Mouse (Mus musculus) MEL (cell line): ENCODE measurements around the gene Dclk1. TPM values are rescaled to one million over a fixed set of nuclear protein-coding genes. Genes with fewer than 3 reads are reported as not detected.

Experiments
- DNase-seq: peaks from one replicate; pipeline ENCODE4 v3.0.0; 2011; ENCODE audit warnings: low read depth, low spot score
- H3K27ac ChIP-seq: 2 replicates; pipeline ENCODE4 v1.5.1; 2012; ENCODE audit warnings: low read depth, mild to moderate bottlenecking, control low read depth, low read length, moderate library complexity; ENCODE audit not compliant: control insufficient read depth
- H3K27me3 ChIP-seq, 2 experiments: fragments of 150-350 bp in 1 of 2; sonication (generic) in 1 of 2; 2 replicates each; pipeline ENCODE4 v1.6.1; 2012; ENCODE audit warnings: low read length in 2 of 2, mild to moderate bottlenecking in 2 of 2, improper control_type of control experiment in 1 of 2, moderate library complexity in 1 of 2; ENCODE audit not compliant: insufficient read depth in 2 of 2, control insufficient read depth in 1 of 2
- H3K36me3 ChIP-seq, 2 experiments: 2 replicates each; pipeline ENCODE4 v1.6.1; 2012 to 2014; ENCODE audit warnings: low read length in 2 of 2, improper control_type of control experiment in 1 of 2, inconsistent platforms in 1 of 2, mild to moderate bottlenecking in 1 of 2; ENCODE audit not compliant: insufficient read depth in 2 of 2, control insufficient read depth in 1 of 2
- H3K4me1 ChIP-seq, 2 experiments: fragments of 150-350 bp in 1 of 2; sonication (generic) in 1 of 2; 2 replicates each; pipeline ENCODE4 v1.6.1; 2012; ENCODE audit warnings: low read length in 2 of 2, improper control_type of control experiment in 1 of 2, mild to moderate bottlenecking in 1 of 2; ENCODE audit not compliant: insufficient read depth in 2 of 2, control insufficient read depth in 1 of 2
- H3K4me3 ChIP-seq, 2 experiments: fragments of 150-350 bp in 1 of 2; sonication (generic) in 1 of 2; 2 replicates each; pipeline ENCODE4 v1.5.1; 2012; ENCODE audit warnings: low read depth in 2 of 2, low read length in 2 of 2, mild to moderate bottlenecking in 2 of 2, moderate library complexity in 2 of 2, control low read depth in 1 of 2, improper control_type of control experiment in 1 of 2; ENCODE audit not compliant: control insufficient read depth in 1 of 2, insufficient read depth in 1 of 2
- H3K79me2 ChIP-seq: 2 replicates; pipeline ENCODE4 v1.6.1; 2012; ENCODE audit warnings: mild to moderate bottlenecking, low read length, moderate library complexity; ENCODE audit not compliant: control insufficient read depth, poor library complexity, insufficient read depth
- H3K9ac ChIP-seq: 2 replicates; pipeline ENCODE4 v1.6.1; 2012; ENCODE audit warnings: low read depth, mild to moderate bottlenecking, control low read depth, low read length, moderate library complexity; ENCODE audit not compliant: control insufficient read depth, poor library complexity, severe bottlenecking
- H3K9me3 ChIP-seq: fragments of 150-350 bp; sonication (generic); replicated peaks from 2 replicates; pipeline ENCODE4 v1.6.1; 2012; ENCODE audit warnings: mild to moderate bottlenecking, low read length, improper control_type of control experiment, moderate library complexity; ENCODE audit not compliant: insufficient read depth
- BHLHE40 ChIP-seq: IDR thresholded peaks from 2 replicates; pipeline ENCODE4 v1.6.1; 2012; ENCODE audit warnings: low read depth, mild to moderate bottlenecking, inconsistent platforms, low read length, improper control_type of control experiment, borderline replicate concordance
- CHD1 ChIP-seq: IDR thresholded peaks from 2 replicates; pipeline ENCODE4 v1.6.1; 2012; ENCODE audit warnings: low read depth, mild to moderate bottlenecking, inconsistent platforms, low read length, improper control_type of control experiment
- E2F4 ChIP-seq: IDR thresholded peaks from 2 replicates; pipeline ENCODE4 v1.6.1; 2011; ENCODE audit warnings: low read depth, low read length, improper control_type of control experiment, borderline replicate concordance
- EP300 ChIP-seq, 2 experiments: IDR thresholded peaks; 2 replicates each; pipeline ENCODE4 v1.6.1; 2011; ENCODE audit warnings: improper control_type of control experiment in 2 of 2, low read length in 2 of 2, low read depth in 1 of 2, mild to moderate bottlenecking in 1 of 2
- GATA1 ChIP-seq: IDR thresholded peaks from 2 replicates; pipeline ENCODE4 v1.6.1; 2011; ENCODE audit warnings: low read depth, low read length, improper control_type of control experiment
- HCFC1 ChIP-seq: IDR thresholded peaks from 2 replicates; pipeline ENCODE4 v1.6.1; 2012; ENCODE audit warnings: low read depth, mild to moderate bottlenecking, inconsistent platforms, low read length, improper control_type of control experiment, moderate library complexity
- JUND ChIP-seq: IDR thresholded peaks from 2 replicates; pipeline ENCODE4 v1.6.1; 2011; ENCODE audit warnings: low read depth, mild to moderate bottlenecking, improper control_type of control experiment, low read length
- KAT2A ChIP-seq: conservative IDR thresholded peaks from 2 replicates; pipeline ENCODE4 v1.6.1; 2012; ENCODE audit warnings: low read depth, low read length, improper control_type of control experiment, inconsistent platforms
- MAFK ChIP-seq: IDR thresholded peaks from 2 replicates; pipeline ENCODE4 v1.6.1; 2011; ENCODE audit warnings: low read depth, mild to moderate bottlenecking, low read length, improper control_type of control experiment, borderline replicate concordance
- MAZ ChIP-seq: IDR thresholded peaks from 2 replicates; pipeline ENCODE4 v1.6.1; 2012; ENCODE audit warnings: low read depth, mild to moderate bottlenecking, inconsistent platforms, low read length, improper control_type of control experiment
- MEF2A ChIP-seq: IDR thresholded peaks from 2 replicates; pipeline ENCODE4 v1.6.1; 2014; ENCODE audit warnings: low read depth, mild to moderate bottlenecking, inconsistent platforms, low read length, improper control_type of control experiment; ENCODE audit not compliant: poor library complexity, insufficient replicate concordance, severe bottlenecking; ENCODE audit errors: extremely low read depth
- MYB ChIP-seq: IDR thresholded peaks from 2 replicates; pipeline ENCODE4 v1.6.1; 2011; ENCODE audit warnings: mild to moderate bottlenecking, low read depth, low read length, improper control_type of control experiment
- MYC ChIP-seq: IDR thresholded peaks from 2 replicates; pipeline ENCODE4 v1.6.1; 2011; ENCODE audit warnings: low read depth, mild to moderate bottlenecking, low read length, improper control_type of control experiment, moderate library complexity
- POLR2A ChIP-seq, 2 experiments: IDR thresholded peaks; 2 replicates each; pipeline ENCODE4 v1.6.1; 2011 to 2012; ENCODE audit warnings: low read length in 2 of 2, mild to moderate bottlenecking in 2 of 2, control low read depth in 1 of 2, improper control_type of control experiment in 1 of 2, low read depth in 1 of 2, moderate library complexity in 1 of 2; ENCODE audit not compliant: control insufficient read depth in 1 of 2, insufficient read depth in 1 of 2, poor library complexity in 1 of 2
- POLR2AphosphoS2 ChIP-seq: IDR thresholded peaks from 2 replicates; pipeline ENCODE4 v1.6.1; 2011; ENCODE audit warnings: low read length, improper control_type of control experiment
- RAD21 ChIP-seq: IDR thresholded peaks from 2 replicates; pipeline ENCODE4 v1.6.1; 2011; ENCODE audit warnings: mild to moderate bottlenecking, low read depth, low read length, improper control_type of control experiment
- SIN3A ChIP-seq: IDR thresholded peaks from 2 replicates; pipeline ENCODE4 v1.6.1; 2012; ENCODE audit warnings: low read length, improper control_type of control experiment, inconsistent platforms
- USF1 ChIP-seq: IDR thresholded peaks from 2 replicates; pipeline ENCODE4 v1.6.1; 2014; ENCODE audit warnings: low read depth, mild to moderate bottlenecking, inconsistent platforms, low read length, improper control_type of control experiment, moderate library complexity
- ZC3H11A ChIP-seq: IDR thresholded peaks from 2 replicates; pipeline ENCODE4 v1.6.1; 2012; ENCODE audit warnings: low read depth, mild to moderate bottlenecking, inconsistent platforms, low read length, improper control_type of control experiment
- ZKSCAN1 ChIP-seq: IDR thresholded peaks from 2 replicates; pipeline ENCODE4 v1.6.1; 2012; ENCODE audit warnings: low read depth, mild to moderate bottlenecking, inconsistent platforms, low read length, improper control_type of control experiment, moderate library complexity
- ZNF384 ChIP-seq: IDR thresholded peaks from 2 replicates; pipeline ENCODE4 v1.6.1; 2012; ENCODE audit warnings: low read depth, mild to moderate bottlenecking, inconsistent platforms, low read length, improper control_type of control experiment
- polyA plus RNA-seq, 2 experiments: library from polyadenylated mRNA; stranded (reverse) in 1 of 2; unstranded in 1 of 2; fragments of >175 nt in 1 of 2; fragments of >200 nt in 1 of 2; gene quantifications; 2 replicates each; pipeline versions ENCODE4 v1.2.1 to v1.2.4; 2012; ENCODE audit warnings: low replicate concordance in 2 of 2, low read depth in 1 of 2; ENCODE audit not compliant: insufficient read length in 2 of 2, insufficient read depth in 1 of 2, missing spikeins in 1 of 2
- total RNA-seq: library from RNA; depleted of rRNA; stranded (reverse); fragments of 300-350 nt; gene quantifications from 2 replicates; pipeline ENCODE4 v1.2.3, GENCODE M21; 2012

The Dclk1 gene
- total and polyA plus RNA-seq, 3 experiments, result not detected

- no peak for TF ChIP-seq ZNF384
These were observed 253.7 kb downstream of the Dclk1 start (continued) for GRCm38 (mm10) chr3:55495866-55496265.

- H3K27ac ChIP-seq, result no peak overlapping the region
- TF ChIP-seq POLR2AphosphoS2 (no peak), CHD1 (no peak), JUND (no peak), USF1 (no peak), HCFC1 (no peak), POLR2A (IDR thresholded peaks at IDR 0.05; ENCODE audit: control insufficient read depth in 1 of 2, insufficient read depth in 1 of 2, low read depth in 1 of 2, low read length in 2 of 2, poor library complexity in 1 of 2) (no peak), GATA1 (no peak), ZC3H11A (no peak), KAT2A (no peak), ZNF384 (no peak), MAZ (no peak), SIN3A (no peak), MAFK (no peak)
These were observed 254.3 kb downstream of the Dclk1 start for GRCm38 (mm10) chr3:55496462-55496941.

GRCm38 (mm10) chr3:55499298-55499697 lies 257.1 kb downstream of the Dclk1 start:
- H3K9ac ChIP-seq, result no peak overlapping the region
- no peaks in the 10 kb centered on the region for H3K36me3 ChIP-seq
- H3K79me2 ChIP-seq, result no peaks in the 10 kb centered on the region
- H3K4me3 ChIP-seq, result no peak overlapping the region
- H3K4me1 ChIP-seq, result no peaks in the 10 kb centered on the region
- no peaks in the 10 kb centered on the region for H3K9me3 ChIP-seq
- H3K27me3 ChIP-seq, result no peaks in the 10 kb centered on the region
- no peak for DNase-seq
- no peak overlapping the region for H3K27ac ChIP-seq
- TF ChIP-seq HCFC1, result no peak
- no peak for TF ChIP-seq MYC
- no peak for TF ChIP-seq GATA1
- no peak for TF ChIP-seq ZKSCAN1
- TF ChIP-seq POLR2AphosphoS2, result no peak
- TF ChIP-seq POLR2A (IDR thresholded peaks at IDR 0.05; ENCODE audit: control insufficient read depth in 1 of 2, insufficient read depth in 1 of 2, low read depth in 1 of 2, low read length in 2 of 2, poor library complexity in 1 of 2), result no peak
- TF ChIP-seq E2F4, result no peak
- TF ChIP-seq MEF2A, result no peak
- TF ChIP-seq BHLHE40, result no peak
- TF ChIP-seq USF1, result no peak
- TF ChIP-seq MYB, result no peak
- TF ChIP-seq RAD21, result no peak
- no peak for TF ChIP-seq CHD1
- no peak for TF ChIP-seq EP300 (IDR thresholded peaks at IDR 0.05; ENCODE audit: low read depth in 1 of 2, low read length in 2 of 2)
- TF ChIP-seq, all 39 proteins: peak for 0

More at GRCm38 (mm10) chr3:55496462-55496941, 254.3 kb downstream of the Dclk1 start:
- no peaks in the 10 kb centered on the region for H3K36me3 ChIP-seq
- H3K27me3 ChIP-seq, result no peaks in the 10 kb centered on the region
- no peaks in the 10 kb centered on the region for H3K79me2 ChIP-seq
- H3K4me3 ChIP-seq, result no peak overlapping the region
- H3K9ac ChIP-seq, result no peak overlapping the region
- no peaks in the 10 kb centered on the region for H3K4me1 ChIP-seq
- DNase-seq, result no peak
- no peaks in the 10 kb centered on the region for H3K9me3 ChIP-seq
